Mouse (Mus musculus) neural tube, embryonic 15.5 days (tissue): ENCODE data around the gene B4gat1. TPM values are rescaled to one million over a fixed set of nuclear protein-coding genes. Genes with fewer than 3 reads are reported as not detected.

ENCODE experiments used
- ATAC-seq: fragments of 200-750 bp; cut with Nextera tagmentation; 2 replicates; pipeline ENCODE4 v1.8.0; 2017; ENCODE audit warnings: mild to moderate bottlenecking, moderate TSS enrichment, moderate library complexity; ENCODE audit not compliant: low FRiP score
- H3K27ac ChIP-seq: fragments of 300-500 bp; sonication (generic); replicated peaks from 2 replicates; pipeline ENCODE4 v1.5.1; 2015; ENCODE audit warnings: mild to moderate bottlenecking, inconsistent platforms
- H3K27me3 ChIP-seq: fragments of 300-500 bp; sonication (generic); replicated peaks from 2 replicates; pipeline ENCODE4 v1.6.1; 2015; ENCODE audit warnings: inconsistent platforms
- H3K36me3 ChIP-seq: fragments of 300-500 bp; sonication (generic); 2 replicates; pipeline ENCODE4 v1.6.1; 2015; ENCODE audit warnings: inconsistent platforms
- H3K4me1 ChIP-seq: fragments of 300-500 bp; sonication (generic); 2 replicates; pipeline ENCODE4 v1.6.1; 2015; ENCODE audit warnings: inconsistent platforms
- H3K4me2 ChIP-seq: fragments of 300-500 bp; sonication (generic); 2 replicates; pipeline ENCODE4 v1.6.1; 2015; ENCODE audit warnings: inconsistent platforms, mild to moderate bottlenecking, moderate library complexity
- H3K4me3 ChIP-seq: fragments of 300-500 bp; sonication (generic); replicated peaks from 2 replicates; pipeline ENCODE4 v1.5.1; 2015; ENCODE audit warnings: mild to moderate bottlenecking, inconsistent platforms
- H3K9ac ChIP-seq: fragments of 300-500 bp; sonication (generic); replicated peaks from 2 replicates; pipeline ENCODE4 v1.6.1; 2015; ENCODE audit warnings: mild to moderate bottlenecking, inconsistent platforms
- H3K9me3 ChIP-seq: fragments of 300-500 bp; sonication (generic); replicated peaks from 2 replicates; pipeline ENCODE4 v1.6.1; 2016; ENCODE audit warnings: inconsistent platforms
- whole genome bisulfite sequencing: fragments of 180-500 bp; shearing (Covaris S2); methylation state at CpG from one replicate; pipeline ENCODE4 v1.1.7; 2015; ENCODE audit warnings: mixed read lengths; 5-methylcytosine and 5-hydroxymethylcytosine counted together
- polyA plus RNA-seq: library from polyadenylated mRNA; unstranded; fragments of >200 nt; fragmentation: Nextera tagmentation; extraction: Ambion mirVana; gene quantifications from 2 replicates; pipeline ENCODE4 v1.2.1, GENCODE M21; 2015

Gene B4gat1
- polyA plus RNA-seq, 1 experiment from 2014 or later: 113 TPM

GRCm38 (mm10) chr19:5036577-5036976 lies 2.0 kb upstream of the B4gat1 start:
- H3K9ac ChIP-seq: no peak overlapping the region
- H3K27me3 ChIP-seq: no peaks in the 10 kb centered on the region
- no peak overlapping the region for H3K27ac ChIP-seq
- peaks cover 30% of the 10 kb centered on the region for H3K4me1 ChIP-seq
- H3K4me3 ChIP-seq: no peak overlapping the region
- H3K4me2 ChIP-seq: no peak overlapping the region
- WGBS: 86% methylated on average over 4 of the region's 4 CpGs
- no peak for ATAC-seq
- H3K9me3 ChIP-seq: no peaks in the 10 kb centered on the region
- H3K36me3 ChIP-seq: no peaks in the 10 kb centered on the region

GRCm38 (mm10) chr19:5037678-5038571 lies 701 bp upstream of the B4gat1 start:
- H3K4me3 ChIP-seq: peak overlapping the region; percentile 89
- no peaks in the 10 kb centered on the region for H3K9me3 ChIP-seq
- H3K4me2 ChIP-seq: peak overlapping the region; percentile 95
- no peaks in the 10 kb centered on the region for H3K36me3 ChIP-seq
- peak overlapping the region; percentile 81 for H3K9ac ChIP-seq
- WGBS: 6% methylated on average over 32 of the region's 32 CpGs
- peak; percentile 77 for ATAC-seq
- H3K4me1 ChIP-seq: peaks cover 43% of the 10 kb centered on the region
- no peaks in the 10 kb centered on the region for H3K27me3 ChIP-seq
- peak overlapping the region; percentile 91 for H3K27ac ChIP-seq

- peak overlapping the region; percentile 91 for H3K27ac ChIP-seq
- no peaks in the 10 kb centered on the region for H3K9me3 ChIP-seq
- peak; percentile 15 for ATAC-seq
- peaks cover 46% of the 10 kb centered on the region for H3K4me1 ChIP-seq
- peaks cover 9% of the 10 kb centered on the region; the same call in 1 of the 2 replicates for H3K36me3 ChIP-seq
- peak overlapping the region; percentile 95 for H3K4me2 ChIP-seq
- H3K9ac ChIP-seq: peak overlapping the region; percentile 81
- peak overlapping the region; percentile 89 for H3K4me3 ChIP-seq
- WGBS: 10% methylated on average over 41 of the region's 41 CpGs
- H3K27me3 ChIP-seq: no peaks in the 10 kb centered on the region
These were observed 882 bp downstream of the B4gat1 start for GRCm38 (mm10) chr19:5039301-5040114.

GRCm38 (mm10) chr19:5040862-5041523 lies 2.4 kb downstream of the B4gat1 start, which contains the start of gene Brms1:
Brms1 (plus strand) TSS chr19:5041354.
- Histone ChIP-seq H3K4me3 (peak within 1 kb of the TSS; percentile 89), H3K4me2 (peak within 1 kb of the TSS; percentile 95), H3K4me1 (peaks cover 46% of the 10 kb centered on the region), H3K36me3 (peaks cover 18% of the 10 kb centered on the region), H3K27me3 (no peaks in the 10 kb centered on the region), H3K9ac (peak within 1 kb of the TSS; percentile 81), H3K9me3 (no peaks in the 10 kb centered on the region), H3K27ac (peak within 1 kb of the TSS; percentile 66)
- peak; percentile 46 for ATAC-seq
- WGBS: 7% methylated on average over 40 of the region's 40 CpGs

GRCm38 (mm10) chr19:5041588-5041987 lies 3.0 kb downstream of the B4gat1 start:
- peak overlapping the region; percentile 89 for H3K4me3 ChIP-seq
- no peaks in the 10 kb centered on the region for H3K9me3 ChIP-seq
- H3K9ac ChIP-seq: peak overlapping the region; percentile 81
- ATAC-seq: no peak
- H3K27ac ChIP-seq: peak overlapping the region; percentile 66; the same call in 1 of the 2 replicates
- no peaks in the 10 kb centered on the region for H3K27me3 ChIP-seq
- H3K36me3 ChIP-seq: peaks cover 24% of the 10 kb centered on the region
- H3K4me2 ChIP-seq: peak overlapping the region; percentile 95
- peaks cover 46% of the 10 kb centered on the region for H3K4me1 ChIP-seq
- 1% methylated on average over 16 of the region's 16 CpGs for WGBS

GRCm38 (mm10) chr19:5045531-5045930 lies 6.9 kb downstream of the B4gat1 start:
- Histone ChIP-seq H3K36me3 (peaks cover 49% of the 10 kb centered on the region), H3K4me1 (peaks cover 32% of the 10 kb centered on the region), H3K4me3 (no peak overlapping the region), H3K4me2 (no peak overlapping the region), H3K9ac (no peak overlapping the region), H3K27me3 (peaks cover 8% of the 10 kb centered on the region), H3K9me3 (no peaks in the 10 kb centered on the region), H3K27ac (no peak overlapping the region)
- no peak for ATAC-seq
- WGBS: 84% methylated on average over 4 of the region's 4 CpGs

- Histone ChIP-seq H3K4me3 (no peak overlapping the region), H3K9ac (no peak overlapping the region; the same call in 1 of the 2 replicates), H3K27me3 (peaks cover 37% of the 10 kb centered on the region), H3K27ac (no peak overlapping the region), H3K9me3 (no peaks in the 10 kb centered on the region), H3K36me3 (peaks cover 46% of the 10 kb centered on the region), H3K4me1 (peaks cover 13% of the 10 kb centered on the region), H3K4me2 (no peak overlapping the region)
- WGBS: 84% methylated on average over 14 of the region's 14 CpGs
- no peak for ATAC-seq
These were observed 9.8 kb downstream of the B4gat1 start for GRCm38 (mm10) chr19:5048138-5049056.

GRCm38 (mm10) chr19:5049325-5049724 lies 10.7 kb downstream of the B4gat1 start:
- peaks cover 41% of the 10 kb centered on the region for H3K27me3 ChIP-seq
- 85% methylated on average over 6 of the region's 6 CpGs for WGBS
- no peaks in the 10 kb centered on the region for H3K9me3 ChIP-seq
- peaks cover 41% of the 10 kb centered on the region for H3K36me3 ChIP-seq
- H3K9ac ChIP-seq: no peak overlapping the region
- no peak for ATAC-seq
- no peak overlapping the region for H3K27ac ChIP-seq
- H3K4me3 ChIP-seq: no peak overlapping the region
- no peak overlapping the region for H3K4me2 ChIP-seq
- H3K4me1 ChIP-seq: peaks cover 13% of the 10 kb centered on the region

- H3K4me3 ChIP-seq: no peak within 1 kb of the TSS; the same call in 1 of the 2 replicates
- no peak within 1 kb of the TSS for H3K27ac ChIP-seq
- peaks cover 36% of the 10 kb centered on the region for H3K36me3 ChIP-seq
- H3K27me3 ChIP-seq: peaks cover 48% of the 10 kb centered on the region
- no peak within 1 kb of the TSS for H3K9ac ChIP-seq
- ATAC-seq: 0 out of 2 replicates have a peak, but pooled peaks have one; percentile 15
- H3K4me1 ChIP-seq: peaks cover 13% of the 10 kb centered on the region
- 21% methylated on average over 14 of the region's 14 CpGs for WGBS
- no peaks in the 10 kb centered on the region for H3K9me3 ChIP-seq
- H3K4me2 ChIP-seq: peak within 1 kb of the TSS; percentile 24
These were observed 11.7 kb downstream of the B4gat1 start, which contains the start of gene Rin1 for GRCm38 (mm10) chr19:5050047-5050905. Rin1 (plus strand) TSS chr19:5050481.

- H3K9ac ChIP-seq: no peak overlapping the region
- peaks cover 30% of the 10 kb centered on the region for H3K36me3 ChIP-seq
- ATAC-seq: no peak
- H3K27ac ChIP-seq: no peak overlapping the region
- peaks cover 13% of the 10 kb centered on the region for H3K4me1 ChIP-seq
- H3K27me3 ChIP-seq: peaks cover 48% of the 10 kb centered on the region
- H3K4me2 ChIP-seq: peak overlapping the region; percentile 24
- H3K9me3 ChIP-seq: no peaks in the 10 kb centered on the region
- H3K4me3 ChIP-seq: no peak overlapping the region
- 10% methylated on average over 17 of the region's 17 CpGs for WGBS
These were observed 12.4 kb downstream of the B4gat1 start for GRCm38 (mm10) chr19:5051031-5051430.
